Mouse (Mus musculus): ENCODE results near the gene Ppil4. TPM values are rescaled to one million over a fixed set of nuclear protein-coding genes. Genes with fewer than 3 reads are reported as not detected.

Ppil4 gene
- polyA plus RNA-seq, 1 experiment from 2014 or later: 28.1 TPM

GRCm38 (mm10) chr10:7843181-7843580 is 50.5 kb downstream of the Ppil4 start:
- no peaks in the 10 kb centered on the region for H3K9me3 ChIP-seq (ENCODE audit: control insufficient read depth, low read length)
- H3K27ac ChIP-seq (ENCODE audit: low read length): no peak overlapping the region
- 85% methylated on average over 4 of the region's 4 CpGs for WGBS
- no peak overlapping the region for H3K4me3 ChIP-seq (ENCODE audit: low read length)
- H3K27me3 ChIP-seq (replicated peaks; ENCODE audit: control insufficient read depth, insufficient read depth, low read length): no peaks in the 10 kb centered on the region
- no peak overlapping the region for H3K4me2 ChIP-seq (ENCODE audit: low read depth, low read length)
- no peak for ATAC-seq
- no peaks in the 10 kb centered on the region for H3K36me3 ChIP-seq (ENCODE audit: control insufficient read depth, insufficient read depth, low read length)
- no peak overlapping the region for H3K9ac ChIP-seq (ENCODE audit: low read depth, low read length)
- 0 out of 2 replicates have a peak, but pooled peaks cover 4% of the 10 kb centered on the region for H3K4me1 ChIP-seq (ENCODE audit: control insufficient read depth, insufficient read depth, low read length)

GRCm38 (mm10) chr10:7844161-7844560 is 51.5 kb downstream of the Ppil4 start:
- Histone ChIP-seq H3K4me2 (ENCODE audit: low read depth, low read length) (no peak overlapping the region), H3K9ac (ENCODE audit: low read depth, low read length) (no peak overlapping the region), H3K27me3 (replicated peaks; ENCODE audit: control insufficient read depth, insufficient read depth, low read length) (no peaks in the 10 kb centered on the region), H3K4me1 (ENCODE audit: control insufficient read depth, insufficient read depth, low read length) (0 out of 2 replicates have a peak, but pooled peaks cover 4% of the 10 kb centered on the region), H3K4me3 (ENCODE audit: low read length) (no peak overlapping the region), H3K36me3 (ENCODE audit: control insufficient read depth, insufficient read depth, low read length) (no peaks in the 10 kb centered on the region), H3K9me3 (ENCODE audit: control insufficient read depth, low read length) (no peaks in the 10 kb centered on the region), H3K27ac (ENCODE audit: low read length) (no peak overlapping the region)
- WGBS: 67% methylated on average over 4 of the region's 4 CpGs
- ATAC-seq: no peak

- Histone ChIP-seq H3K4me2 (ENCODE audit: low read depth, low read length) (no peak overlapping the region), H3K4me3 (ENCODE audit: low read length) (no peak overlapping the region), H3K27me3 (replicated peaks; ENCODE audit: control insufficient read depth, insufficient read depth, low read length) (no peaks in the 10 kb centered on the region), H3K9ac (ENCODE audit: low read depth, low read length) (no peak overlapping the region), H3K27ac (ENCODE audit: low read length) (no peak overlapping the region), H3K4me1 (ENCODE audit: control insufficient read depth, insufficient read depth, low read length) (0 out of 2 replicates have a peak, but pooled peaks cover 4% of the 10 kb centered on the region), H3K9me3 (ENCODE audit: control insufficient read depth, low read length) (no peaks in the 10 kb centered on the region), H3K36me3 (ENCODE audit: control insufficient read depth, insufficient read depth, low read length) (no peaks in the 10 kb centered on the region)
- no peak for ATAC-seq
- WGBS: 73% methylated on average over 8 of the region's 8 CpGs
These were observed 52.4 kb downstream of the Ppil4 start for GRCm38 (mm10) chr10:7845136-7845535.

- no peaks in the 10 kb centered on the region for H3K36me3 ChIP-seq (ENCODE audit: control insufficient read depth, insufficient read depth, low read length)
- H3K4me3 ChIP-seq (ENCODE audit: low read length): no peak overlapping the region
- no peaks in the 10 kb centered on the region for H3K27me3 ChIP-seq (replicated peaks; ENCODE audit: control insufficient read depth, insufficient read depth, low read length)
- no peak overlapping the region for H3K4me2 ChIP-seq (ENCODE audit: low read depth, low read length)
- WGBS: 87% methylated on average over 4 of the region's 4 CpGs
- H3K27ac ChIP-seq (ENCODE audit: low read length): no peak overlapping the region
- no peak overlapping the region for H3K9ac ChIP-seq (ENCODE audit: low read depth, low read length)
- no peaks in the 10 kb centered on the region for H3K9me3 ChIP-seq (ENCODE audit: control insufficient read depth, low read length)
- no peak for ATAC-seq
- H3K4me1 ChIP-seq (ENCODE audit: control insufficient read depth, insufficient read depth, low read length): 0 out of 2 replicates have a peak, but pooled peaks cover 4% of the 10 kb centered on the region
These were observed 53.3 kb downstream of the Ppil4 start for GRCm38 (mm10) chr10:7845991-7846390.

- no peak for ATAC-seq
- no peaks in the 10 kb centered on the region for H3K9me3 ChIP-seq (ENCODE audit: control insufficient read depth, low read length)
- H3K4me1 ChIP-seq (ENCODE audit: control insufficient read depth, insufficient read depth, low read length): no peaks in the 10 kb centered on the region
- H3K27ac ChIP-seq (ENCODE audit: low read length): no peak overlapping the region
- H3K9ac ChIP-seq (ENCODE audit: low read depth, low read length): no peak overlapping the region
- no peaks in the 10 kb centered on the region for H3K36me3 ChIP-seq (ENCODE audit: control insufficient read depth, insufficient read depth, low read length)
- no peak overlapping the region for H3K4me3 ChIP-seq (ENCODE audit: low read length)
- H3K4me2 ChIP-seq (ENCODE audit: low read depth, low read length): no peak overlapping the region
- no peaks in the 10 kb centered on the region for H3K27me3 ChIP-seq (replicated peaks; ENCODE audit: control insufficient read depth, insufficient read depth, low read length)
- 81% methylated on average over 2 of the region's 2 CpGs for WGBS
These were observed 54.5 kb downstream of the Ppil4 start for GRCm38 (mm10) chr10:7847166-7847605.

GRCm38 (mm10) chr10:7851891-7852290 is 59.2 kb downstream of the Ppil4 start:
- H3K36me3 ChIP-seq (ENCODE audit: control insufficient read depth, insufficient read depth, low read length): no peaks in the 10 kb centered on the region
- H3K4me3 ChIP-seq (ENCODE audit: low read length): no peak overlapping the region
- H3K27ac ChIP-seq (ENCODE audit: low read length): no peak overlapping the region
- H3K9me3 ChIP-seq (ENCODE audit: control insufficient read depth, low read length): no peaks in the 10 kb centered on the region
- H3K27me3 ChIP-seq (replicated peaks; ENCODE audit: control insufficient read depth, insufficient read depth, low read length): no peaks in the 10 kb centered on the region
- WGBS: 67% methylated on average over 3 of the region's 3 CpGs
- H3K4me1 ChIP-seq (ENCODE audit: control insufficient read depth, insufficient read depth, low read length): no peaks in the 10 kb centered on the region
- no peak overlapping the region for H3K4me2 ChIP-seq (ENCODE audit: low read depth, low read length)
- ATAC-seq: no peak
- H3K9ac ChIP-seq (ENCODE audit: low read depth, low read length): no peak overlapping the region

GRCm38 (mm10) chr10:7860494-7860893 is 67.8 kb downstream of the Ppil4 start:
- Histone ChIP-seq H3K9me3 (ENCODE audit: control insufficient read depth, low read length) (no peaks in the 10 kb centered on the region), H3K36me3 (ENCODE audit: control insufficient read depth, insufficient read depth, low read length) (no peaks in the 10 kb centered on the region), H3K4me3 (ENCODE audit: low read length) (no peak overlapping the region), H3K27ac (ENCODE audit: low read length) (no peak overlapping the region), H3K27me3 (replicated peaks; ENCODE audit: control insufficient read depth, insufficient read depth, low read length) (no peaks in the 10 kb centered on the region), H3K9ac (ENCODE audit: low read depth, low read length) (no peak overlapping the region), H3K4me1 (ENCODE audit: control insufficient read depth, insufficient read depth, low read length) (no peaks in the 10 kb centered on the region), H3K4me2 (ENCODE audit: low read depth, low read length) (no peak overlapping the region)
- no peak for ATAC-seq
- WGBS: 88% methylated on average over 7 of the region's 7 CpGs

GRCm38 (mm10) chr10:7861259-7861936 is 68.7 kb downstream of the Ppil4 start:
- Histone ChIP-seq H3K36me3 (ENCODE audit: control insufficient read depth, insufficient read depth, low read length) (no peaks in the 10 kb centered on the region), H3K4me1 (ENCODE audit: control insufficient read depth, insufficient read depth, low read length) (no peaks in the 10 kb centered on the region), H3K9ac (ENCODE audit: low read depth, low read length) (no peak overlapping the region), H3K27ac (ENCODE audit: low read length) (no peak overlapping the region), H3K27me3 (replicated peaks; ENCODE audit: control insufficient read depth, insufficient read depth, low read length) (no peaks in the 10 kb centered on the region), H3K4me3 (ENCODE audit: low read length) (no peak overlapping the region), H3K9me3 (ENCODE audit: control insufficient read depth, low read length) (no peaks in the 10 kb centered on the region), H3K4me2 (ENCODE audit: low read depth, low read length) (no peak overlapping the region)
- WGBS: 74% methylated on average over 14 of the region's 14 CpGs
- ATAC-seq: peak; percentile 77

GRCm38 (mm10) chr10:7861937-7862657 is 69.4 kb downstream of the Ppil4 start:
- ATAC-seq: peak; percentile 84
- WGBS: 89% methylated on average over 25 of the region's 25 CpGs

More at GRCm38 (mm10) chr10:7861937-7862657, 69.4 kb downstream of the Ppil4 start:
- Histone ChIP-seq H3K4me1 (ENCODE audit: control insufficient read depth, insufficient read depth, low read length) (no peaks in the 10 kb centered on the region), H3K9ac (ENCODE audit: low read depth, low read length) (no peak overlapping the region), H3K36me3 (ENCODE audit: control insufficient read depth, insufficient read depth, low read length) (no peaks in the 10 kb centered on the region), H3K9me3 (ENCODE audit: control insufficient read depth, low read length) (no peaks in the 10 kb centered on the region), H3K27ac (ENCODE audit: low read length) (no peak overlapping the region), H3K27me3 (replicated peaks; ENCODE audit: control insufficient read depth, insufficient read depth, low read length) (0 out of 2 replicates have a peak, but pooled peaks cover 3% of the 10 kb centered on the region), H3K4me2 (ENCODE audit: low read depth, low read length) (no peak overlapping the region), H3K4me3 (ENCODE audit: low read length) (no peak overlapping the region)

Measured in intestine, embryonic 16.5 days (tissue).